Mouse (Mus musculus) liver, embryonic 15.5 days (tissue): ENCODE measurements around the gene Pde10a. TPM values are rescaled to one million over a fixed set of nuclear protein-coding genes. Genes with fewer than 3 reads are reported as not detected.

Source experiments
- ATAC-seq: fragments of 200-750 bp; cut with Nextera tagmentation; 2 replicates; pipeline ENCODE4 v1.8.0; 2017; ENCODE audit warnings: moderate number of reproducible peaks, mild to moderate bottlenecking, moderate library complexity; ENCODE audit not compliant: insufficient read depth
- H3K27ac ChIP-seq: fragments of 300-500 bp; sonication (generic); replicated peaks from 2 replicates; pipeline ENCODE4 v1.5.1; 2015; ENCODE audit warnings: mild to moderate bottlenecking, inconsistent platforms
- H3K27me3 ChIP-seq: fragments of 300-500 bp; sonication (generic); 2 replicates; pipeline ENCODE4 v1.6.1; 2015; ENCODE audit warnings: mild to moderate bottlenecking, inconsistent platforms
- H3K36me3 ChIP-seq: fragments of 300-500 bp; sonication (generic); replicated peaks from 2 replicates; pipeline ENCODE4 v1.6.1; 2015; ENCODE audit warnings: moderate library complexity, mild to moderate bottlenecking, inconsistent platforms
- H3K4me1 ChIP-seq: fragments of 300-500 bp; sonication (generic); replicated peaks from 2 replicates; pipeline ENCODE4 v1.6.1; 2015; ENCODE audit warnings: inconsistent platforms
- H3K4me2 ChIP-seq: fragments of 300-500 bp; sonication (generic); 2 replicates; pipeline ENCODE4 v1.6.1; 2015; ENCODE audit warnings: moderate library complexity, mild to moderate bottlenecking, inconsistent platforms
- H3K4me3 ChIP-seq: fragments of 300-500 bp; sonication (generic); replicated peaks from 2 replicates; pipeline ENCODE4 v1.5.1; 2015; ENCODE audit warnings: mild to moderate bottlenecking, inconsistent platforms
- H3K9ac ChIP-seq: fragments of 300-500 bp; sonication (generic); 2 replicates; pipeline ENCODE4 v1.6.1; 2015; ENCODE audit warnings: moderate library complexity, mild to moderate bottlenecking, inconsistent platforms
- H3K9me3 ChIP-seq: fragments of 300-500 bp; sonication (generic); replicated peaks from 2 replicates; pipeline ENCODE4 v1.6.1; 2016; ENCODE audit warnings: inconsistent platforms
- WGBS: fragments of 180-500 bp; shearing (Covaris S2); methylation state at CpG from one replicate; pipeline ENCODE4 v1.1.7; 2015; ENCODE audit warnings: mixed read lengths; ENCODE audit not compliant: insufficient replicate concordance; 5-methylcytosine and 5-hydroxymethylcytosine counted together
- polyA plus RNA-seq: library from polyadenylated mRNA; unstranded; fragments of >200 nt; fragmentation: Nextera tagmentation; extraction: Ambion mirVana; gene quantifications from 2 replicates; pipeline ENCODE4 v1.2.1, GENCODE M21; 2015

Gene Pde10a
- polyA plus RNA-seq, 1 experiment from 2014 or later = 0.67 TPM

- ATAC-seq = no peak
These were observed 346.2 kb downstream of the Pde10a start for GRCm38 (mm10) chr17:8871396-8871795.

GRCm38 (mm10) chr17:8871997-8872593 lies 346.9 kb downstream of the Pde10a start:
- Histone ChIP-seq H3K4me1 (no peaks in the 10 kb centered on the region), H3K27me3 (no peaks in the 10 kb centered on the region), H3K4me2 (no peak overlapping the region), H3K36me3 (no peaks in the 10 kb centered on the region), H3K9me3 (no peaks in the 10 kb centered on the region), H3K9ac (no peak overlapping the region), H3K4me3 (no peak overlapping the region), H3K27ac (no peak overlapping the region)
- WGBS = 24% methylated on average over 12 of the region's 12 CpGs
- no peak for ATAC-seq

More at GRCm38 (mm10) chr17:8871396-8871795, 346.2 kb downstream of the Pde10a start:
- no peaks in the 10 kb centered on the region for H3K9me3 ChIP-seq
- H3K4me2 ChIP-seq = no peak overlapping the region
- 34% methylated on average over 7 of the region's 7 CpGs for WGBS
- no peaks in the 10 kb centered on the region for H3K36me3 ChIP-seq
- no peaks in the 10 kb centered on the region for H3K27me3 ChIP-seq
- H3K4me3 ChIP-seq = no peak overlapping the region
- no peak overlapping the region for H3K9ac ChIP-seq
- H3K27ac ChIP-seq = no peak overlapping the region
- H3K4me1 ChIP-seq = no peaks in the 10 kb centered on the region

- H3K27ac ChIP-seq = no peak overlapping the region
- no peaks in the 10 kb centered on the region for H3K27me3 ChIP-seq
- no peaks in the 10 kb centered on the region for H3K4me1 ChIP-seq
- no peaks in the 10 kb centered on the region for H3K9me3 ChIP-seq
- no peak for ATAC-seq
- no peak overlapping the region for H3K9ac ChIP-seq
- WGBS = 61% methylated on average over 8 of the region's 8 CpGs
- H3K4me3 ChIP-seq = no peak overlapping the region
- no peaks in the 10 kb centered on the region for H3K36me3 ChIP-seq
- no peak overlapping the region for H3K4me2 ChIP-seq
These were observed 347.4 kb downstream of the Pde10a start for GRCm38 (mm10) chr17:8872611-8873010.

- no peaks in the 10 kb centered on the region for H3K36me3 ChIP-seq
- H3K9ac ChIP-seq = no peak overlapping the region
- H3K27ac ChIP-seq = no peak overlapping the region
- H3K4me3 ChIP-seq = no peak overlapping the region
- no peak for ATAC-seq
- WGBS = 52% methylated on average over 1 of the region's 1 CpGs
- H3K4me2 ChIP-seq = no peak overlapping the region
- no peaks in the 10 kb centered on the region for H3K27me3 ChIP-seq
- no peaks in the 10 kb centered on the region for H3K9me3 ChIP-seq
- H3K4me1 ChIP-seq = no peaks in the 10 kb centered on the region
These were observed 352.9 kb downstream of the Pde10a start for GRCm38 (mm10) chr17:8878056-8878455.

- no peak for ATAC-seq
- no peak overlapping the region for H3K4me2 ChIP-seq
- no peak overlapping the region for H3K4me3 ChIP-seq
- no peaks in the 10 kb centered on the region for H3K4me1 ChIP-seq
- H3K9ac ChIP-seq = no peak overlapping the region
- no peaks in the 10 kb centered on the region for H3K9me3 ChIP-seq
- no peak overlapping the region for H3K27ac ChIP-seq
- H3K27me3 ChIP-seq = no peaks in the 10 kb centered on the region; the same call in 1 of the 2 replicates
- H3K36me3 ChIP-seq = no peaks in the 10 kb centered on the region
- WGBS = 61% methylated on average over 6 of the region's 6 CpGs
These were observed 356.5 kb downstream of the Pde10a start for GRCm38 (mm10) chr17:8881711-8882110.

- H3K27ac ChIP-seq = no peak overlapping the region
- no peak overlapping the region for H3K9ac ChIP-seq
- H3K9me3 ChIP-seq = no peaks in the 10 kb centered on the region
- H3K36me3 ChIP-seq = no peaks in the 10 kb centered on the region
- ATAC-seq = no peak
- 64% methylated on average over 5 of the region's 5 CpGs for WGBS
- no peaks in the 10 kb centered on the region; the same call in 1 of the 2 replicates for H3K27me3 ChIP-seq
- no peak overlapping the region for H3K4me3 ChIP-seq
- no peaks in the 10 kb centered on the region for H3K4me1 ChIP-seq
- H3K4me2 ChIP-seq = no peak overlapping the region
These were observed 359.5 kb downstream of the Pde10a start for GRCm38 (mm10) chr17:8884691-8885090.

GRCm38 (mm10) chr17:8885830-8886229 lies 360.7 kb downstream of the Pde10a start:
- no peak overlapping the region for H3K4me2 ChIP-seq
- no peak overlapping the region for H3K27ac ChIP-seq
- H3K4me1 ChIP-seq = no peaks in the 10 kb centered on the region
- no peak for ATAC-seq
- 77% methylated on average over 6 of the region's 6 CpGs for WGBS
- no peak overlapping the region for H3K9ac ChIP-seq
- no peaks in the 10 kb centered on the region; the same call in 1 of the 2 replicates for H3K27me3 ChIP-seq
- H3K9me3 ChIP-seq = no peaks in the 10 kb centered on the region
- H3K36me3 ChIP-seq = no peaks in the 10 kb centered on the region
- no peak overlapping the region for H3K4me3 ChIP-seq

GRCm38 (mm10) chr17:8888105-8888504 lies 362.9 kb downstream of the Pde10a start:
- H3K9me3 ChIP-seq = no peaks in the 10 kb centered on the region
- H3K27ac ChIP-seq = no peak overlapping the region
- H3K36me3 ChIP-seq = no peaks in the 10 kb centered on the region
- H3K9ac ChIP-seq = no peak overlapping the region
- no peaks in the 10 kb centered on the region for H3K4me1 ChIP-seq
- no peaks in the 10 kb centered on the region; the same call in 1 of the 2 replicates for H3K27me3 ChIP-seq
- H3K4me3 ChIP-seq = no peak overlapping the region
- no peak overlapping the region for H3K4me2 ChIP-seq
- 62% methylated on average over 9 of the region's 9 CpGs for WGBS
- ATAC-seq = no peak

- Histone ChIP-seq H3K36me3 (no peaks in the 10 kb centered on the region), H3K9ac (no peak overlapping the region), H3K4me2 (no peak overlapping the region), H3K27ac (no peak overlapping the region), H3K4me3 (no peak overlapping the region), H3K4me1 (no peaks in the 10 kb centered on the region), H3K9me3 (no peaks in the 10 kb centered on the region), H3K27me3 (no peaks in the 10 kb centered on the region)
- 63% methylated on average over 5 of the region's 5 CpGs for WGBS
- ATAC-seq = no peak
These were observed 363.5 kb downstream of the Pde10a start for GRCm38 (mm10) chr17:8888639-8889038.

GRCm38 (mm10) chr17:8892193-8892985 lies 367.2 kb downstream of the Pde10a start:
- H3K9ac ChIP-seq = no peak overlapping the region
- H3K27ac ChIP-seq = no peak overlapping the region
- ATAC-seq = no peak
- no peaks in the 10 kb centered on the region for H3K4me1 ChIP-seq
- H3K27me3 ChIP-seq = no peaks in the 10 kb centered on the region
- H3K36me3 ChIP-seq = no peaks in the 10 kb centered on the region
- no peaks in the 10 kb centered on the region for H3K9me3 ChIP-seq
- 45% methylated on average over 13 of the region's 13 CpGs for WGBS
- no peak overlapping the region for H3K4me3 ChIP-seq
- no peak overlapping the region for H3K4me2 ChIP-seq

- no peak overlapping the region for H3K4me3 ChIP-seq
- H3K36me3 ChIP-seq = no peaks in the 10 kb centered on the region
- no peak for ATAC-seq
- H3K27ac ChIP-seq = no peak overlapping the region
- no peaks in the 10 kb centered on the region for H3K9me3 ChIP-seq
- WGBS = 65% methylated on average over 14 of the region's 14 CpGs
- H3K4me1 ChIP-seq = no peaks in the 10 kb centered on the region
- H3K9ac ChIP-seq = no peak overlapping the region
- H3K27me3 ChIP-seq = no peaks in the 10 kb centered on the region
- H3K4me2 ChIP-seq = no peak overlapping the region
These were observed 370.8 kb downstream of the Pde10a start for GRCm38 (mm10) chr17:8895991-8896390.
